25 mouse cellular contexts compared by ENCODE assay signal in genomic region chr4:139725421-139725820, GRCm38 (mm10).
DNase-seq lines count a peak whose midpoint lies in the region; ATAC-seq and TF ChIP-seq lines count a peak whose summit lies in the region.
"Had no signal": no experiment of that assay in that cellular context is flagged by ENCODE, and none has a peak within 500 bp of the region (broad histone marks: within the 10 kb centered on the region; RNA-seq: fewer than 3 reads in every experiment).

No protein-coding gene starts in this region.

- ATAC-seq in hindbrain, embryonic 12.5 days (ENCODE audit: low FRiP score): 0 out of 2 replicates have a peak, but pooled peaks have one; percentile 32
- ATAC-seq in hindbrain, embryonic 13.5 days (ENCODE audit: low FRiP score): no peak
- no peak for ATAC-seq in midbrain, embryonic 14.5 days (ENCODE audit: low FRiP score, low TSS enrichment)
- no peak for ATAC-seq in midbrain, postnatal 0 days (ENCODE audit: low FRiP score)
- ATAC-seq in heart, embryonic 12.5 days (ENCODE audit: insufficient number of reproducible peaks, low FRiP score): no peak
- ATAC-seq: activated CD4-positive, CD25-positive, alpha-beta regulatory T cell, adult 4 months; inflammation-experienced regulatory T-cells, adult 6 months; intestine, postnatal 0 days had no signal

- 71% methylated on average over 15 of the region's 15 CpGs for WGBS in hindbrain, embryonic 12.5 days
- 63% methylated on average over 15 of the region's 15 CpGs for WGBS in hindbrain, embryonic 13.5 days
- WGBS in midbrain, embryonic 14.5 days: 58% methylated on average over 15 of the region's 15 CpGs
- WGBS in midbrain, postnatal 0 days: 62% methylated on average over 15 of the region's 15 CpGs
- WGBS in heart, embryonic 12.5 days: 41% methylated on average over 15 of the region's 15 CpGs

- H3K9me3 ChIP-seq in hindbrain, embryonic 12.5 days (replicated peaks): no peaks in the 10 kb centered on the region
- 0 out of 2 replicates have a peak, but pooled peaks cover 2% of the 10 kb centered on the region for H3K9me3 ChIP-seq in hindbrain, embryonic 13.5 days
- no peaks in the 10 kb centered on the region for H3K9me3 ChIP-seq in midbrain, embryonic 14.5 days (ENCODE audit: control insufficient read depth, low read length)
- no peaks in the 10 kb centered on the region for H3K9me3 ChIP-seq in midbrain, postnatal 0 days (ENCODE audit: low read length)
- H3K9me3 ChIP-seq in heart, embryonic 12.5 days (replicated peaks): peaks cover 17% of the 10 kb centered on the region
- H3K9me3 ChIP-seq: embryonic facial prominence, embryonic 15.5 days; hindbrain, embryonic 15.5 days had no signal

- no peak overlapping the region for H3K4me3 ChIP-seq in hindbrain, embryonic 12.5 days
- no peak overlapping the region for H3K4me3 ChIP-seq in hindbrain, embryonic 13.5 days
- H3K4me3 ChIP-seq in midbrain, embryonic 14.5 days (replicated peaks; ENCODE audit: low read depth, low read length): no peak overlapping the region
- no peak overlapping the region for H3K4me3 ChIP-seq in midbrain, postnatal 0 days (ENCODE audit: low read depth, low read length)
- no peak overlapping the region for H3K4me3 ChIP-seq in heart, embryonic 12.5 days
- H3K4me3 ChIP-seq: embryonic facial prominence, embryonic 15.5 days; erythroblast, embryonic 14.5 days; gastrocnemius, adult 2 months; hindbrain, embryonic 15.5 days had no signal

- peaks cover 7% of the 10 kb centered on the region for H3K4me1 ChIP-seq in hindbrain, embryonic 12.5 days
- no peaks in the 10 kb centered on the region for H3K4me1 ChIP-seq in hindbrain, embryonic 13.5 days (replicated peaks)
- 0 out of 2 replicates have a peak, but pooled peaks cover 6% of the 10 kb centered on the region for H3K4me1 ChIP-seq in midbrain, embryonic 14.5 days (ENCODE audit: control insufficient read depth, insufficient read depth, low read length)
- H3K4me1 ChIP-seq in midbrain, postnatal 0 days (ENCODE audit: insufficient read depth, low read length): no peaks in the 10 kb centered on the region
- H3K4me1 ChIP-seq in heart, embryonic 12.5 days (replicated peaks): peaks cover 9% of the 10 kb centered on the region; the same call in 1 of the 2 replicates
- H3K4me1 ChIP-seq: embryonic facial prominence, embryonic 15.5 days; hindbrain, embryonic 15.5 days had no signal

- H3K4me2 ChIP-seq in hindbrain, embryonic 12.5 days (replicated peaks): no peak overlapping the region
- H3K4me2 ChIP-seq in hindbrain, embryonic 13.5 days: no peak overlapping the region
- H3K4me2 ChIP-seq in midbrain, embryonic 14.5 days (ENCODE audit: low read length): peak overlapping the region; percentile 32; the same call in 1 of the 2 replicates
- H3K4me2 ChIP-seq in midbrain, postnatal 0 days (ENCODE audit: low read depth, low read length, poor library complexity, severe bottlenecking): no peak overlapping the region
- no peak overlapping the region for H3K4me2 ChIP-seq in heart, embryonic 12.5 days

- peak; percentile 64 for DNase-seq in midbrain, embryonic 14.5 days
- DNase-seq in midbrain, postnatal 0 days (ENCODE audit: low spot score): no peak
- DNase-seq in R1 (ENCODE audit: low read depth, low spot score): peak; percentile 25
- DNase-seq in brain, embryonic 14.5 days (ENCODE audit: low read depth): peak; percentile 63
- DNase-seq: adrenal gland, postnatal 14 days; cerebellum, adult 18-20 months; cerebellum, adult 9-11 months; cerebellum, postnatal 36 days; embryo, embryonic 11 days; gastrocnemius, adult 2 months; gastrocnemius, postnatal 36 days; heart, adult 11 months; heart, postnatal 10 days; heart, postnatal 4 days had no signal

- no peak overlapping the region for H3K27ac ChIP-seq in hindbrain, embryonic 12.5 days
- no peak overlapping the region for H3K27ac ChIP-seq in hindbrain, embryonic 13.5 days
- H3K27ac ChIP-seq in midbrain, embryonic 14.5 days (replicated peaks; ENCODE audit: low read depth, low read length): peak overlapping the region; percentile 49; the same call in 1 of the 2 replicates
- no peak overlapping the region for H3K27ac ChIP-seq in midbrain, postnatal 0 days (ENCODE audit: low read depth, low read length)
- H3K27ac ChIP-seq in heart, embryonic 12.5 days (ENCODE audit: poor library complexity, severe bottlenecking): no peak overlapping the region
- H3K27ac ChIP-seq: embryonic facial prominence, embryonic 15.5 days; gastrocnemius, adult 2 months; hindbrain, embryonic 15.5 days had no signal

- no peak for TF ChIP-seq POLR2A in brain, embryonic 14.5 days (IDR thresholded peaks at IDR 0.05; ENCODE audit: borderline replicate concordance, extremely low read depth, insufficient read depth, insufficient read length, poor library complexity, severe bottlenecking)

- no peak for TF ChIP-seq CTCF in midbrain, postnatal 0 days (IDR thresholded peaks at IDR 0.05)
- TF ChIP-seq CTCF in brain, embryonic 14.5 days (IDR thresholded peaks at IDR 0.05; ENCODE audit: borderline replicate concordance, extremely low read depth, insufficient read depth, insufficient read length): no peak

- H3K27me3 ChIP-seq in hindbrain, embryonic 12.5 days: 0 out of 2 replicates have a peak, but pooled peaks cover 6% of the 10 kb centered on the region
- 0 out of 2 replicates have a peak, but pooled peaks cover 2% of the 10 kb centered on the region for H3K27me3 ChIP-seq in hindbrain, embryonic 13.5 days
- no peaks in the 10 kb centered on the region for H3K27me3 ChIP-seq in midbrain, embryonic 14.5 days (ENCODE audit: control insufficient read depth, insufficient read depth, low read length)
- no peaks in the 10 kb centered on the region for H3K27me3 ChIP-seq in midbrain, postnatal 0 days (ENCODE audit: insufficient read depth, low read length)
- peaks cover 27% of the 10 kb centered on the region for H3K27me3 ChIP-seq in heart, embryonic 12.5 days (replicated peaks)
- H3K27me3 ChIP-seq: hindbrain, embryonic 15.5 days had no signal

- H3K9ac ChIP-seq in hindbrain, embryonic 12.5 days: no peak overlapping the region
- H3K9ac ChIP-seq in hindbrain, embryonic 13.5 days: no peak overlapping the region
- H3K9ac ChIP-seq in midbrain, embryonic 14.5 days (replicated peaks; ENCODE audit: low read length): no peak overlapping the region
- no peak overlapping the region for H3K9ac ChIP-seq in midbrain, postnatal 0 days (replicated peaks; ENCODE audit: low read length, poor library complexity, severe bottlenecking)
- H3K9ac ChIP-seq in heart, embryonic 12.5 days: no peak overlapping the region
- H3K9ac ChIP-seq: embryonic facial prominence, embryonic 15.5 days; hindbrain, embryonic 15.5 days had no signal

- no peaks in the 10 kb centered on the region for H3K36me3 ChIP-seq in hindbrain, embryonic 12.5 days
- no peaks in the 10 kb centered on the region for H3K36me3 ChIP-seq in hindbrain, embryonic 13.5 days
- H3K36me3 ChIP-seq in midbrain, embryonic 14.5 days (ENCODE audit: control insufficient read depth, insufficient read depth, low read length): no peaks in the 10 kb centered on the region
- H3K36me3 ChIP-seq in midbrain, postnatal 0 days (ENCODE audit: insufficient read depth, low read length): no peaks in the 10 kb centered on the region
- H3K36me3 ChIP-seq in heart, embryonic 12.5 days: no peaks in the 10 kb centered on the region
- H3K36me3 ChIP-seq: embryonic facial prominence, embryonic 15.5 days; forebrain, embryonic 10.5 days; G1E; hindbrain, embryonic 15.5 days had no signal
